Mouse (Mus musculus) CH12.LX (cell line): ENCODE measurements at regions not wholly inside any gene's neighbourhood (a gene's known extent, or its start where the extent isn't known, plus 50 kb on each side); places are given as distances from the start of the nearest gene placed in this dataset.

Experiments
- CHD2 ChIP-seq: IDR thresholded peaks from 2 replicates; pipeline ENCODE4 v1.6.1; 2011; ENCODE audit warnings: low read length, improper control_type of control experiment
- CTCF ChIP-seq, 2 experiments: IDR thresholded peaks in 1 of 2; conservative IDR thresholded peaks in 1 of 2; 2 replicates each; pipeline ENCODE4 v1.5.1; 2011 to 2012; ENCODE audit warnings: low read depth in 2 of 2, low read length in 2 of 2, improper control_type of control experiment in 1 of 2, inconsistent platforms in 1 of 2, mild to moderate bottlenecking in 1 of 2, moderate library complexity in 1 of 2
- EP300 ChIP-seq: IDR thresholded peaks from 2 replicates; pipeline ENCODE4 v1.6.1; 2011; ENCODE audit warnings: low read length, improper control_type of control experiment
- ETS1 ChIP-seq: conservative IDR thresholded peaks from 2 replicates; pipeline ENCODE4 v1.6.1; 2012; ENCODE audit warnings: low read depth, mild to moderate bottlenecking, inconsistent platforms, low read length, improper control_type of control experiment, moderate library complexity
- JUND ChIP-seq: conservative IDR thresholded peaks from 2 replicates; pipeline ENCODE4 v1.6.1; 2011; ENCODE audit warnings: low read depth, low read length, improper control_type of control experiment
- MAZ ChIP-seq: IDR thresholded peaks from 2 replicates; pipeline ENCODE4 v1.6.1; 2012; ENCODE audit warnings: low read depth, mild to moderate bottlenecking, inconsistent platforms, low read length, improper control_type of control experiment, moderate library complexity
- MXI1 ChIP-seq: IDR thresholded peaks from 2 replicates; pipeline ENCODE4 v1.6.1; 2011; ENCODE audit warnings: mild to moderate bottlenecking, low read depth, low read length, improper control_type of control experiment
- POLR2A ChIP-seq: IDR thresholded peaks from 2 replicates; pipeline ENCODE4 v1.6.1; 2011; ENCODE audit warnings: low read depth, mild to moderate bottlenecking, improper control_type of control experiment, low read length
- RCOR1 ChIP-seq: conservative IDR thresholded peaks from 2 replicates; pipeline ENCODE4 v1.6.1; 2012; ENCODE audit warnings: low read depth, mild to moderate bottlenecking, inconsistent platforms, low read length, improper control_type of control experiment
- TBP ChIP-seq: conservative IDR thresholded peaks from 2 replicates; pipeline ENCODE4 v1.6.1; 2011; ENCODE audit warnings: low read depth, low read length, improper control_type of control experiment
- USF2 ChIP-seq: conservative IDR thresholded peaks from 2 replicates; pipeline ENCODE4 v1.6.1; 2011; ENCODE audit warnings: low read depth, low read length, improper control_type of control experiment
- ZKSCAN1 ChIP-seq: IDR thresholded peaks from 2 replicates; pipeline ENCODE4 v1.6.1; 2012; ENCODE audit warnings: low read depth, inconsistent platforms, low read length, improper control_type of control experiment, borderline replicate concordance
- ZMIZ1 ChIP-seq: IDR thresholded peaks from 2 replicates; pipeline ENCODE4 v1.6.1; 2012; ENCODE audit warnings: low read depth, mild to moderate bottlenecking, inconsistent platforms, low read length, improper control_type of control experiment
- ZNF384 ChIP-seq: IDR thresholded peaks from 2 replicates; pipeline ENCODE4 v1.6.1; 2012; ENCODE audit warnings: low read depth, low read length, improper control_type of control experiment, inconsistent platforms

GRCm38 (mm10) chr8:113176591-113176990 is 458.8 kb upstream of the Mon1b start:
- no peak for TF ChIP-seq EP300
- no peak for TF ChIP-seq MAZ
- no peak for TF ChIP-seq TBP
- TF ChIP-seq POLR2A = no peak
- TF ChIP-seq CTCF (conservative IDR thresholded peaks at IDR 0.05 in 1 of 2, IDR thresholded peaks at IDR 0.05 in 1 of 2; ENCODE audit: low read depth in 2 of 2, low read length in 2 of 2) = no peak
- no peak for TF ChIP-seq ZNF384
- no peak for TF ChIP-seq ETS1
- TF ChIP-seq RCOR1 = no peak
- no peak for TF ChIP-seq ZMIZ1
- TF ChIP-seq JUND = no peak
- TF ChIP-seq ZKSCAN1 = no peak
- TF ChIP-seq CHD2 = no peak
- TF ChIP-seq MXI1 = no peak
- TF ChIP-seq USF2 = no peak
